In the genomic region with DNA sequence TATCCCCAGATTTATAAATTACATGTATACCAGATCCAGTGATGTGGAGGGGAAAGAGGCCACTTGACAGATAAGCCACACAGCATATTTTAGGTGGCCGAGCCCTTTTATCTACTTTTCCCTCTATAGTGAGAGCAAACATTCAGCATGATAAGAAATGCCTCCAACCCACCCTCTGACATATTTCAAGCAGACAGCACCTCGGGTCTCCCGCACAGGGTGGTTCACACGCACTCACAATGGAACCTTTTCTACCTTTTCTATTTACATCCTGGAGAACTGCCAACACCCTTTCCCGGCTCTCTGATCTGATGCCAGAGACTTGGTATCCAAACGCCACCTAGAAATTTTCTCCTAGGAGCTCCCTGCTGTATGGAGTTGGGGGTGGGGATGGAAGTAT, we compare ENCODE assay signal across 10 mouse cellular contexts. TPM values are rescaled to one million over a fixed set of nuclear protein-coding genes. Genes with fewer than 3 reads are reported as not detected.
A peak's percentile ranks its signal among the peaks of the same experiment; 100 is the strongest.
DNase-seq lines count a peak whose midpoint lies in the region; ATAC-seq and TF ChIP-seq lines count a peak whose summit lies in the region.
"Had no signal": no experiment of that assay in that cellular context is flagged by ENCODE, and none has a peak within 500 bp of the region (broad histone marks: within the 10 kb centered on the region; RNA-seq: fewer than 3 reads in every experiment).

No protein-coding gene starts in this region.

- peak; percentile 55; the same call in 1 of the 2 replicates for ATAC-seq in heart, embryonic 12.5 days (ENCODE audit: insufficient number of reproducible peaks, low FRiP score)
- no peak for ATAC-seq in neural tube, embryonic 15.5 days (ENCODE audit: low FRiP score)
- ATAC-seq in liver, embryonic 14.5 days (ENCODE audit: insufficient read depth), result no peak
- ATAC-seq: inflammation-experienced regulatory T-cells, adult 6 months had no signal

- H3K9me3 ChIP-seq in heart, embryonic 12.5 days (replicated peaks), result no peaks in the 10 kb centered on the region
- H3K9me3 ChIP-seq in neural tube, embryonic 15.5 days (replicated peaks), result no peaks in the 10 kb centered on the region
- no peaks in the 10 kb centered on the region for H3K9me3 ChIP-seq in liver, embryonic 14.5 days (ENCODE audit: control insufficient read depth, low read length)
- H3K9me3 ChIP-seq: G1E had no signal

- WGBS in heart, embryonic 12.5 days, result 4% methylated on average over 6 of the region's 6 CpGs
- WGBS in heart, adult 2 months, result 16% methylated on average over 6 of the region's 6 CpGs
- WGBS in neural tube, embryonic 15.5 days, result 35% methylated on average over 6 of the region's 6 CpGs
- 11% methylated on average over 6 of the region's 6 CpGs for WGBS in liver, embryonic 14.5 days (ENCODE audit: insufficient replicate concordance)

- H3K79me2 ChIP-seq in heart, adult 2 months (replicated peaks; ENCODE audit: control insufficient read depth, insufficient read depth, low read length), result peaks cover 24% of the 10 kb centered on the region

- H3K9ac ChIP-seq in heart, embryonic 12.5 days, result no peak overlapping the region
- H3K9ac ChIP-seq in heart, adult 2 months (ENCODE audit: low read depth, low read length), result no peak overlapping the region
- no peak overlapping the region for H3K9ac ChIP-seq in neural tube, embryonic 15.5 days (replicated peaks)
- no peak overlapping the region for H3K9ac ChIP-seq in liver, embryonic 14.5 days (replicated peaks)

- H3K4me2 ChIP-seq in heart, embryonic 12.5 days, result peak overlapping the region; percentile 53
- H3K4me2 ChIP-seq in neural tube, embryonic 15.5 days, result 0 out of 2 replicates have a peak overlapping the region, but pooled peaks have one; percentile 5
- peak overlapping the region; percentile 33 for H3K4me2 ChIP-seq in liver, embryonic 14.5 days (ENCODE audit: low read depth)
- H3K4me2 ChIP-seq: midbrain, embryonic 11.5 days had no signal

- no peak for TF ChIP-seq POLR2A in heart, adult 2 months (IDR thresholded peaks at IDR 0.05; ENCODE audit: insufficient read depth, low read depth, low read length)

- intact Hi-C loops in heart, adult 2 months (cut with DNase I), result no loop called here

- no peaks in the 10 kb centered on the region; the same call in 1 of the 2 replicates for H3K36me3 ChIP-seq in heart, embryonic 12.5 days
- peaks cover 19% of the 10 kb centered on the region for H3K36me3 ChIP-seq in heart, adult 2 months (ENCODE audit: control insufficient read depth, insufficient read depth, low read length)
- H3K36me3 ChIP-seq in neural tube, embryonic 15.5 days, result no peaks in the 10 kb centered on the region
- no peaks in the 10 kb centered on the region for H3K36me3 ChIP-seq in liver, embryonic 14.5 days (replicated peaks; ENCODE audit: control insufficient read depth, insufficient read depth, low read depth)

- no peak for TF ChIP-seq CTCF in heart, adult 2 months (IDR thresholded peaks at IDR 0.05)
- TF ChIP-seq CTCF in liver, embryonic 14.5 days (IDR thresholded peaks at IDR 0.05; ENCODE audit: low read depth), result no peak

- DNase-seq in heart, adult 2 months, result no peak
- DNase-seq in neural tube, embryonic 10.5 days (ENCODE audit: extremely low spot score, low spot score), result no peak
- peak in 1 of 3 experiments; percentile 12 for DNase-seq in liver, embryonic 14.5 days (ENCODE audit: low read depth in 3 of 3, low spot score in 3 of 3)
- DNase-seq in MN1 (ENCODE audit: low spot score), result no peak
- DNase-seq in layer of hippocampus, adult 9-11 months, result no peak

- H3K4me3 ChIP-seq in heart, embryonic 12.5 days, result no peak overlapping the region
- H3K4me3 ChIP-seq in heart, adult 2 months, result no peak overlapping the region
- H3K4me3 ChIP-seq in neural tube, embryonic 15.5 days (replicated peaks), result no peak overlapping the region
- H3K4me3 ChIP-seq in liver, embryonic 14.5 days (ENCODE audit: insufficient read depth in 1 of 2, low read depth in 2 of 2, low read length in 2 of 2), result no peak overlapping the region

- no peak for TF ChIP-seq EP300 in heart, adult 2 months (IDR thresholded peaks at IDR 0.05; ENCODE audit: insufficient read depth, low read depth, low read length)
- no peak for TF ChIP-seq EP300 in liver, embryonic 14.5 days (IDR thresholded peaks at IDR 0.05; ENCODE audit: low read depth)

- no peaks in the 10 kb centered on the region for H3K27me3 ChIP-seq in heart, embryonic 12.5 days (replicated peaks)
- H3K27me3 ChIP-seq in heart, adult 2 months (ENCODE audit: control insufficient read depth, insufficient read depth, low read length), result no peaks in the 10 kb centered on the region
- H3K27me3 ChIP-seq in neural tube, embryonic 15.5 days (replicated peaks), result no peaks in the 10 kb centered on the region
- H3K27me3 ChIP-seq in liver, embryonic 14.5 days (ENCODE audit: control insufficient read depth, insufficient read depth, low read length), result no peaks in the 10 kb centered on the region

- peaks cover 73% of the 10 kb centered on the region for H3K4me1 ChIP-seq in heart, embryonic 12.5 days (replicated peaks)
- peaks cover 20% of the 10 kb centered on the region for H3K4me1 ChIP-seq in heart, adult 2 months (ENCODE audit: control insufficient read depth, insufficient read depth, low read length)
- H3K4me1 ChIP-seq in neural tube, embryonic 15.5 days, result peaks cover 24% of the 10 kb centered on the region
- H3K4me1 ChIP-seq in liver, embryonic 14.5 days (replicated peaks; ENCODE audit: control insufficient read depth in 2 of 2, insufficient read depth in 2 of 2, low read length in 1 of 2), result peaks cover 13 to 31% of the 10 kb centered on the region in 2 experiments

- peak overlapping the region; percentile 82 for H3K27ac ChIP-seq in heart, embryonic 12.5 days (ENCODE audit: poor library complexity, severe bottlenecking)
- H3K27ac ChIP-seq in heart, adult 2 months, result no peak overlapping the region
- H3K27ac ChIP-seq in neural tube, embryonic 15.5 days (replicated peaks), result no peak overlapping the region
- H3K27ac ChIP-seq in liver, embryonic 14.5 days, result no peak overlapping the region

RNA-seq across cellular contexts. Expression of gene Lamc1, which starts 58.0 kb away (rescaled TPM):
- 134 and 146 TPM in 2 replicates for polyA plus RNA-seq in heart, embryonic 12.5 days (2016; fragmentation: Nextera tagmentation; extraction: Ambion mirVana)
- 100 to 1,000 TPM; 111 to 116 TPM for total RNA-seq in heart, adult 2 months (2021)
- polyA plus RNA-seq in heart, adult 2 months (2012; rRNA removed), result 103 and 138 TPM in 2 replicates
- 17.1 and 22.8 TPM in 2 replicates for polyA plus RNA-seq in neural tube, embryonic 15.5 days (2015; fragmentation: Nextera tagmentation; extraction: Ambion mirVana)
- polyA plus RNA-seq in liver, embryonic 14.5 days (2012; rRNA removed), result 10.0 and 10.8 TPM in 2 replicates
- 7.5 and 8.0 TPM in 2 replicates for polyA plus RNA-seq in liver, embryonic 14.5 days (2014; fragmentation: Nextera tagmentation; extraction: Ambion mirVana)
